Mouse (Mus musculus): Measurements from ENCODE around the gene Sgsm3. TPM values are rescaled to one million over a fixed set of nuclear protein-coding genes. Genes with fewer than 3 reads are reported as not detected.

The Sgsm3 gene
- polyA plus RNA-seq, 1 experiment from 2014 or later: 26.8 TPM

DNA sequence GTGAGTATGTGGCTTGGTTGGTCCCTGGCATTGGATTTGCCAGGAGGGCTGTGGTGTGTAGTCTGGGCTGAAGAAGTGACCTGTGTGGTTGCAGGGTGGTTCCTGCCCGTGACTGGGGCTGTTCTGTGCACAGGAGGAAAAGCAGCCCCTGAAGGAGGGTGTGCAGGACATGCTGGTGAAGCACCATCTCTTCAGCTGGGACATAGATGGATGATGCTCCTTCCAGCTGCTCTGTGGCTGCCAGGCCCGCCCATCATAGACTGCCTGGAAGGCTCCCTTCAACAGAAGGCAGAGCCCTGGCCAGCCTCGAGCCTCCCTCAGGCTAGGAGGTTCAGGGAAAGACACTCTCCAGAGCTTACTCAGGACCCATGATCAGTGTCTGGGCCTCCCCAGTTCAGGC is 34.0 kb downstream of the Sgsm3 start:
- Histone ChIP-seq H3K27me3 (ENCODE audit: control insufficient read depth, insufficient read depth, low read length) (no peaks in the 10 kb centered on the region), H3K4me1 (ENCODE audit: control insufficient read depth, insufficient read depth, low read length) (no peaks in the 10 kb centered on the region), H3K27ac (ENCODE audit: low read depth, low read length) (no peak overlapping the region), H3K4me2 (no peak overlapping the region), H3K4me3 (ENCODE audit: low read depth, low read length) (no peak overlapping the region), H3K9ac (ENCODE audit: low read length) (no peak overlapping the region), H3K9me3 (ENCODE audit: control insufficient read depth, low read length) (no peaks in the 10 kb centered on the region), H3K36me3 (ENCODE audit: control insufficient read depth, insufficient read depth, low read length) (peaks cover 10% of the 10 kb centered on the region; the same call in 1 of the 2 replicates)
- 79% methylated on average over 3 of the region's 3 CpGs for WGBS
- DNase-seq (ENCODE audit: low spot score, missing footprints) (no peak), ATAC-seq (ENCODE audit: low FRiP score) (no peak)

GRCm38 (mm10) chr15:81012359-81012758 is 34.8 kb downstream of the Sgsm3 start:
- peaks cover 10% of the 10 kb centered on the region; the same call in 1 of the 2 replicates for H3K36me3 ChIP-seq (ENCODE audit: control insufficient read depth, insufficient read depth, low read length)
- DNase-seq (ENCODE audit: low spot score, missing footprints) (no peak), ATAC-seq (ENCODE audit: low FRiP score) (no peak)
- no peak overlapping the region for H3K27ac ChIP-seq (ENCODE audit: low read depth, low read length)
- no peaks in the 10 kb centered on the region for H3K4me1 ChIP-seq (ENCODE audit: control insufficient read depth, insufficient read depth, low read length)
- no peaks in the 10 kb centered on the region for H3K9me3 ChIP-seq (ENCODE audit: control insufficient read depth, low read length)
- H3K4me3 ChIP-seq (ENCODE audit: low read depth, low read length): no peak overlapping the region
- no peak overlapping the region for H3K9ac ChIP-seq (ENCODE audit: low read length)
- 94% methylated on average over 4 of the region's 4 CpGs for WGBS
- no peaks in the 10 kb centered on the region for H3K27me3 ChIP-seq (ENCODE audit: control insufficient read depth, insufficient read depth, low read length)
- H3K4me2 ChIP-seq: no peak overlapping the region

- H3K4me3 ChIP-seq (ENCODE audit: low read depth, low read length): no peak overlapping the region
- ATAC-seq (ENCODE audit: low FRiP score): no peak
- H3K27ac ChIP-seq (ENCODE audit: low read depth, low read length): no peak overlapping the region
These were observed 35.6 kb downstream of the Sgsm3 start for GRCm38 (mm10) chr15:81013186-81013585.

DNA sequence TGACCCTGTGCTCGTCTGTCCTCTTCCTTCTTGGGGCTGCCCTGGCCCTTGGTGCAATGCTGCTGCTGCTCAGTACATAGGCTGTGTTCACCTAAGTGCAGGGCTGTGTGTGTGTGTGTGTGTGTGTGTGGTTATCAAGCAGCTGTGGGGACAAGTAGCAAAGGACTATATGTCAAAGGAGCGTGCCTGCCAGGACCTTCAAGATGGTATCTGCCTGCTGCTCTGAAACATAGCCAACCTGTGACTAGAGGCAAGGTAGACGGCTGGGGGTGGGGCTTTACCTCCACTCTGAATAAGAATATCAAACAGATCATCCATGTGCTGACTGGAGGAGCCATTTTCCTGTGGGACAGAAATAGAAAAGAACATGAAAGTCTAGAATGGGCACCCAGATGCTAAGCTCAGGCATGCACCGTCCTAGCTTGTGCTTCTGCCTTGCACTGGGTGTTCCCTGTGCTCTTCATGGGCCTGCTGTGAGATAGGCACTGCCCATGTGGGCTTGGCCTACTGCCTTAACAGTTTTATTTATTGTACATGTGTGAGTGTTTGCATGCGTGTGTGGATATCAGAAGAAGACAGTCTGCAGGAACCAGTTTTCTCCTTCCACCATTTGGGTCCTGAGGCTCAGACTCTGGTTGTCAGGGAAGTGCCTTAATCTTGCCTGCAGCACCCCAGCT is 37.6 kb downstream of the Sgsm3 start:
- H3K36me3 ChIP-seq (ENCODE audit: control insufficient read depth, insufficient read depth, low read length): peaks cover 14% of the 10 kb centered on the region; the same call in 1 of the 2 replicates
- no peak overlapping the region for H3K4me2 ChIP-seq
- H3K9ac ChIP-seq (ENCODE audit: low read length): no peak overlapping the region
- no peaks in the 10 kb centered on the region for H3K4me1 ChIP-seq (ENCODE audit: control insufficient read depth, insufficient read depth, low read length)
- no peak overlapping the region for H3K4me3 ChIP-seq (ENCODE audit: low read depth, low read length)
- ATAC-seq (ENCODE audit: low FRiP score) (no peak), DNase-seq (ENCODE audit: low spot score, missing footprints) (no peak)
- WGBS: 91% methylated on average over 5 of the region's 5 CpGs
- no peaks in the 10 kb centered on the region for H3K9me3 ChIP-seq (ENCODE audit: control insufficient read depth, low read length)
- no peaks in the 10 kb centered on the region for H3K27me3 ChIP-seq (ENCODE audit: control insufficient read depth, insufficient read depth, low read length)
- H3K27ac ChIP-seq (ENCODE audit: low read depth, low read length): no peak overlapping the region

More at GRCm38 (mm10) chr15:81013186-81013585, 35.6 kb downstream of the Sgsm3 start:
- Histone ChIP-seq H3K9ac (ENCODE audit: low read length) (no peak overlapping the region), H3K27me3 (ENCODE audit: control insufficient read depth, insufficient read depth, low read length) (no peaks in the 10 kb centered on the region), H3K9me3 (ENCODE audit: control insufficient read depth, low read length) (no peaks in the 10 kb centered on the region), H3K4me2 (no peak overlapping the region), H3K36me3 (ENCODE audit: control insufficient read depth, insufficient read depth, low read length) (peaks cover 13% of the 10 kb centered on the region; the same call in 1 of the 2 replicates), H3K4me1 (ENCODE audit: control insufficient read depth, insufficient read depth, low read length) (no peaks in the 10 kb centered on the region)
- DNase-seq (ENCODE audit: low spot score, missing footprints): no peak
- WGBS: 94% methylated on average over 7 of the region's 7 CpGs

DNA sequence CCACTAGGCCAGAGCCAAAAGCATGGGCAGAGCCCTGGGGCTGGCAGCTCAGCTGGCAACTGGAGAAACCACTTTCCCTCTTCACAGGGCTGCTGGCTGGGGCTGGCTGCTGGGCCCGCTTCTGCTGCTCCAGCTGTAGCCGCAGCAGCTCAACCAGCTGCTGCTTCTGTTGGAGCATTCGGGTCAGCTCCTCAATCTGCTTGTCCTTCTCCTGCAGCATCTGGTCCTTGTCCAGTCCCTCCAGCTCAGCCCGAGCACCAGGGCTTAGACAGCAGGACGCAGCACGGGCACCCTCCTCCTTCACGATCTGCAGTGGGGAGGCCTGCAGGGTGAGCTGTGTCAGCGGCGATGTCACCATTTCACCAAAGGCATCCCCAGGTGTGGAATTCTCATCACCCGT is 38.9 kb downstream of the Sgsm3 start:
- H3K27ac ChIP-seq (ENCODE audit: low read depth, low read length): no peak overlapping the region
- H3K4me3 ChIP-seq (ENCODE audit: low read depth, low read length): no peak overlapping the region
- no peak overlapping the region for H3K4me2 ChIP-seq
- H3K27me3 ChIP-seq (ENCODE audit: control insufficient read depth, insufficient read depth, low read length): no peaks in the 10 kb centered on the region
- DNase-seq (ENCODE audit: low spot score, missing footprints) (no peak), ATAC-seq (ENCODE audit: low FRiP score) (no peak)
- H3K4me1 ChIP-seq (ENCODE audit: control insufficient read depth, insufficient read depth, low read length): no peaks in the 10 kb centered on the region
- H3K36me3 ChIP-seq (ENCODE audit: control insufficient read depth, insufficient read depth, low read length): peaks cover 14% of the 10 kb centered on the region; the same call in 1 of the 2 replicates
- H3K9ac ChIP-seq (ENCODE audit: low read length): no peak overlapping the region
- H3K9me3 ChIP-seq (ENCODE audit: control insufficient read depth, low read length): no peaks in the 10 kb centered on the region
- 92% methylated on average over 10 of the region's 10 CpGs for WGBS

- H3K4me2 ChIP-seq: no peak overlapping the region
- H3K27me3 ChIP-seq (ENCODE audit: control insufficient read depth, insufficient read depth, low read length): no peaks in the 10 kb centered on the region
- no peak for DNase-seq (ENCODE audit: low spot score, missing footprints)
- H3K9ac ChIP-seq (ENCODE audit: low read length): no peak overlapping the region
- WGBS: 90% methylated on average over 7 of the region's 7 CpGs
- no peak overlapping the region for H3K4me3 ChIP-seq (ENCODE audit: low read depth, low read length)
- peaks cover 14% of the 10 kb centered on the region; the same call in 1 of the 2 replicates for H3K36me3 ChIP-seq (ENCODE audit: control insufficient read depth, insufficient read depth, low read length)
- H3K27ac ChIP-seq (ENCODE audit: low read depth, low read length): no peak overlapping the region
- no peaks in the 10 kb centered on the region for H3K9me3 ChIP-seq (ENCODE audit: control insufficient read depth, low read length)
- ATAC-seq (ENCODE audit: low FRiP score): no peak
- no peaks in the 10 kb centered on the region for H3K4me1 ChIP-seq (ENCODE audit: control insufficient read depth, insufficient read depth, low read length)
These were observed 39.7 kb downstream of the Sgsm3 start for GRCm38 (mm10) chr15:81017308-81017707.

GRCm38 (mm10) chr15:81021377-81021776 is 43.8 kb downstream of the Sgsm3 start:
- ATAC-seq (ENCODE audit: low FRiP score) (no peak), DNase-seq (ENCODE audit: low spot score, missing footprints) (no peak)
- Histone ChIP-seq H3K36me3 (ENCODE audit: control insufficient read depth, insufficient read depth, low read length) (peaks cover 6% of the 10 kb centered on the region; the same call in 1 of the 2 replicates), H3K4me2 (no peak overlapping the region), H3K9me3 (ENCODE audit: control insufficient read depth, low read length) (no peaks in the 10 kb centered on the region), H3K27ac (ENCODE audit: low read depth, low read length) (no peak overlapping the region), H3K4me1 (ENCODE audit: control insufficient read depth, insufficient read depth, low read length) (no peaks in the 10 kb centered on the region), H3K27me3 (ENCODE audit: control insufficient read depth, insufficient read depth, low read length) (no peaks in the 10 kb centered on the region), H3K9ac (ENCODE audit: low read length) (no peak overlapping the region), H3K4me3 (ENCODE audit: low read depth, low read length) (no peak overlapping the region)
- WGBS: 92% methylated on average over 6 of the region's 6 CpGs

- Histone ChIP-seq H3K4me1 (ENCODE audit: control insufficient read depth, insufficient read depth, low read length) (no peaks in the 10 kb centered on the region), H3K9me3 (ENCODE audit: control insufficient read depth, low read length) (no peaks in the 10 kb centered on the region), H3K36me3 (ENCODE audit: control insufficient read depth, insufficient read depth, low read length) (peaks cover 6% of the 10 kb centered on the region; the same call in 1 of the 2 replicates), H3K4me3 (ENCODE audit: low read depth, low read length) (no peak overlapping the region), H3K9ac (ENCODE audit: low read length) (no peak overlapping the region), H3K27me3 (ENCODE audit: control insufficient read depth, insufficient read depth, low read length) (no peaks in the 10 kb centered on the region), H3K27ac (ENCODE audit: low read depth, low read length) (no peak overlapping the region), H3K4me2 (no peak overlapping the region)
- DNase-seq (ENCODE audit: low spot score, missing footprints) (no peak), ATAC-seq (ENCODE audit: low FRiP score) (no peak)
- 93% methylated on average over 7 of the region's 7 CpGs for WGBS
These were observed 44.9 kb downstream of the Sgsm3 start for GRCm38 (mm10) chr15:81022437-81022836.

GRCm38 (mm10) chr15:81023842-81024241 is 46.3 kb downstream of the Sgsm3 start:
- H3K4me1 ChIP-seq (ENCODE audit: control insufficient read depth, insufficient read depth, low read length): no peaks in the 10 kb centered on the region
- no peak overlapping the region for H3K27ac ChIP-seq (ENCODE audit: low read depth, low read length)
- no peaks in the 10 kb centered on the region for H3K9me3 ChIP-seq (ENCODE audit: control insufficient read depth, low read length)
- H3K9ac ChIP-seq (ENCODE audit: low read length): no peak overlapping the region
- WGBS: 97% methylated on average over 9 of the region's 9 CpGs
- DNase-seq (ENCODE audit: low spot score, missing footprints) (no peak), ATAC-seq (ENCODE audit: low FRiP score) (no peak)
- H3K4me2 ChIP-seq: no peak overlapping the region
- peaks cover 4% of the 10 kb centered on the region; the same call in 1 of the 2 replicates for H3K36me3 ChIP-seq (ENCODE audit: control insufficient read depth, insufficient read depth, low read length)
- H3K27me3 ChIP-seq (ENCODE audit: control insufficient read depth, insufficient read depth, low read length): no peaks in the 10 kb centered on the region
- no peak overlapping the region for H3K4me3 ChIP-seq (ENCODE audit: low read depth, low read length)
